Mouse (Mus musculus): ENCODE results near the gene Itpr2.

Itpr2 gene

GRCm38 (mm10) chr6:146221371-146222336 is 280.4 kb downstream of the Itpr2 start:
- DNase-seq (ENCODE audit: low spot score in 2 of 2): no peak

GRCm38 (mm10) chr6:146220071-146220470 is 282.0 kb downstream of the Itpr2 start:
- no peak for DNase-seq (ENCODE audit: low spot score in 2 of 2)

- no peak for DNase-seq (ENCODE audit: low spot score in 2 of 2)
Observed at GRCm38 (mm10) chr6:146219534-146219933, 282.5 kb downstream of the Itpr2 start.

GRCm38 (mm10) chr6:146215302-146215701 is 286.7 kb downstream of the Itpr2 start:
- no peak for DNase-seq (ENCODE audit: low spot score in 2 of 2)

GRCm38 (mm10) chr6:146212339-146212738 is 289.7 kb downstream of the Itpr2 start:
- no peak for DNase-seq (ENCODE audit: low spot score in 2 of 2)

GRCm38 (mm10) chr6:146211233-146211632 is 290.8 kb downstream of the Itpr2 start:
- no peak for DNase-seq (ENCODE audit: low spot score in 2 of 2)

GRCm38 (mm10) chr6:146208983-146209382 is 293.0 kb downstream of the Itpr2 start:
- DNase-seq (ENCODE audit: low spot score in 2 of 2): no peak

- DNase-seq (ENCODE audit: low spot score in 2 of 2): no peak
Observed at GRCm38 (mm10) chr6:146207204-146207959, 294.6 kb downstream of the Itpr2 start.

- no peak for DNase-seq (ENCODE audit: low spot score in 2 of 2)
Observed at GRCm38 (mm10) chr6:146205136-146205535, 296.9 kb downstream of the Itpr2 start.

GRCm38 (mm10) chr6:146204470-146204869 is 297.6 kb downstream of the Itpr2 start:
- DNase-seq (ENCODE audit: low spot score in 2 of 2): no peak

GRCm38 (mm10) chr6:146197868-146198379 is 304.1 kb downstream of the Itpr2 start:
- no peak for DNase-seq (ENCODE audit: low spot score in 2 of 2)

- no peak for DNase-seq (ENCODE audit: low spot score in 2 of 2)
Observed at GRCm38 (mm10) chr6:146196701-146197100, 305.3 kb downstream of the Itpr2 start.

GRCm38 (mm10) chr6:146195854-146196457 is 306.1 kb downstream of the Itpr2 start:
- DNase-seq (ENCODE audit: low spot score in 2 of 2): no peak

- no peak for DNase-seq (ENCODE audit: low spot score in 2 of 2)
Observed at GRCm38 (mm10) chr6:146191931-146192330, 310.1 kb downstream of the Itpr2 start.

- DNase-seq (ENCODE audit: low spot score in 2 of 2): no peak
Observed at GRCm38 (mm10) chr6:146190006-146190405, 312.0 kb downstream of the Itpr2 start.

GRCm38 (mm10) chr6:146185532-146185931 is 316.5 kb downstream of the Itpr2 start:
- DNase-seq (ENCODE audit: low spot score in 2 of 2): no peak

GRCm38 (mm10) chr6:146184771-146185170 is 317.3 kb downstream of the Itpr2 start:
- DNase-seq (ENCODE audit: low spot score in 2 of 2): peak in 1 of 2 experiments; percentile 12

- no peak for DNase-seq (ENCODE audit: low spot score in 2 of 2)
Observed at GRCm38 (mm10) chr6:146174644-146175250, 327.3 kb downstream of the Itpr2 start.

GRCm38 (mm10) chr6:146170603-146171051 is 331.4 kb downstream of the Itpr2 start:
- no peak for DNase-seq (ENCODE audit: low spot score in 2 of 2)

- no peak for DNase-seq (ENCODE audit: low spot score in 2 of 2)
Observed at GRCm38 (mm10) chr6:146167207-146167606, 334.8 kb downstream of the Itpr2 start.

GRCm38 (mm10) chr6:146159641-146160040 is 342.4 kb downstream of the Itpr2 start:
- DNase-seq (ENCODE audit: low spot score in 2 of 2): no peak
